Mouse (Mus musculus) lung, postnatal 0 days (tissue): ENCODE data around the gene Sugt1.

Experiments
- CTCF ChIP-seq: IDR thresholded peaks from 2 replicates; pipeline ENCODE4 v1.5.1; 2016; ENCODE audit warnings: antibody characterized with exemption, mild to moderate bottlenecking
- EP300 ChIP-seq: IDR thresholded peaks from 2 replicates; pipeline ENCODE4 v1.6.1; 2016; ENCODE audit warnings: antibody characterized with exemption, mild to moderate bottlenecking, control low read depth

GRCm38 (mm10) chr14:79672567-79672966 is 85.1 kb downstream of the Sugt1 start:
- TF ChIP-seq CTCF (no peak), EP300 (no peak)
